Mouse (Mus musculus): ENCODE data around the gene Atp6v1g3. TPM values are rescaled to one million over a fixed set of nuclear protein-coding genes. Genes with fewer than 3 reads are reported as not detected.
A peak's percentile ranks its signal among the peaks of the same experiment; 100 is the strongest.

The Atp6v1g3 gene
- total and polyA plus RNA-seq, 2 experiments from 2014 or later: not detected

- no peaks in the 10 kb centered on the region for H3K9me3 ChIP-seq (ENCODE audit: low read length)
- H3K4me2 ChIP-seq (ENCODE audit: low read depth): no peak overlapping the region
- no peaks in the 10 kb centered on the region for H3K4me1 ChIP-seq (ENCODE audit: insufficient read depth)
- DNase-seq (no peak), ATAC-seq (no peak)
- 87% methylated on average over 2 of the region's 2 CpGs for WGBS
- H3K9ac ChIP-seq: no peak overlapping the region
- H3K36me3 ChIP-seq (ENCODE audit: insufficient read depth): no peaks in the 10 kb centered on the region
- no peaks in the 10 kb centered on the region for H3K27me3 ChIP-seq (ENCODE audit: insufficient read depth, low read length)
- no peak overlapping the region for H3K27ac ChIP-seq (ENCODE audit: low read depth, low read length)
- no peak for TF ChIP-seq CTCF (IDR thresholded peaks at IDR 0.05; ENCODE audit: low read depth)
- no peak overlapping the region for H3K4me3 ChIP-seq (ENCODE audit: low read depth, low read length)
Measured at GRCm38 (mm10) chr1:138302756-138303155, 29.2 kb downstream of the Atp6v1g3 start.

- no peaks in the 10 kb centered on the region for H3K4me1 ChIP-seq (ENCODE audit: insufficient read depth)
- ATAC-seq (no peak), DNase-seq (no peak)
- H3K9ac ChIP-seq: no peak overlapping the region
- no peaks in the 10 kb centered on the region for H3K36me3 ChIP-seq (ENCODE audit: insufficient read depth)
- 83% methylated on average over 1 of the region's 1 CpGs for WGBS
- H3K4me2 ChIP-seq (ENCODE audit: low read depth): no peak overlapping the region
- H3K9me3 ChIP-seq (ENCODE audit: low read length): no peaks in the 10 kb centered on the region
- no peaks in the 10 kb centered on the region for H3K27me3 ChIP-seq (ENCODE audit: insufficient read depth, low read length)
- no peak overlapping the region for H3K27ac ChIP-seq (ENCODE audit: low read depth, low read length)
- no peak for TF ChIP-seq CTCF (IDR thresholded peaks at IDR 0.05; ENCODE audit: low read depth)
- H3K4me3 ChIP-seq (ENCODE audit: low read depth, low read length): no peak overlapping the region
Measured at GRCm38 (mm10) chr1:138303296-138303695, 29.8 kb downstream of the Atp6v1g3 start.

DNA sequence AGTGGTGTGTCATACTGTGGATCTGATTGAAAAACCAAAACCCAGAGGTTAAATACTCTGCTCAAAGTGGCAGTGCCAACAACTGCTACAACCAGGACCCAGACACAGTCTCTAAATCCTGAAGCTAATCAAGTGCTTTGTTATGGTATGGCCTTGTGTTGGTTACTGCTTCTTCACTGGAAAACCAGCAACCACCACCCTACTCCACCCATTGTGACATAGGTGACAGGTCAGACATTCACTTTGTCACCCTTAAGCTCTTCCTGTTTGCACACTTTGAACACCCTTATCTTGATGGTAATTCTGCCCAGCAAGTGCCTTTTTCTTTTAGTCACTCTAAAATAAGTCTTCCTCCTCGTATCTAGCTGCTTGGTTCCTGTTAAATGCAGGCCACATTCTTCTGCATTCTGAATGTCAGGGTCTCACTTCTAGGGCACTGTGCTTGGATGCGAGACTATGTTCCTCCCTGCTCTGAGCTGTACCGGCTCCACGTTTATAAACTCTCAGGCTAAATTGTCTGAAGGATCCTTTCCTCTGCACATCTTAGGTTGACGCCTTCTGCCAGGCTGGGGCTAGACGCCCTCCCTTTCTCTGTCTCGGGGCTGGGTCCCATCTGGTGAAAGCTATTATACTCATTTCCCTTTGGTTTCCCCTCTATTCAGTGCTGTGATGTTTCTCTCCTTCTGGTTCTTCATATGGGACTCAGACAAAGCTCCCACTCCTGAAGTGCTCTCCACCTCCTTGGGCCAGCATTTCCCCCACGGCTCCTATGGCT, 30.8 kb downstream of the Atp6v1g3 start:
- H3K9me3 ChIP-seq (ENCODE audit: low read length): no peaks in the 10 kb centered on the region
- H3K4me2 ChIP-seq (ENCODE audit: low read depth): no peak overlapping the region
- H3K4me3 ChIP-seq (ENCODE audit: low read depth, low read length): no peak overlapping the region
- 57% methylated on average over 8 of the region's 8 CpGs for WGBS
- H3K27ac ChIP-seq (ENCODE audit: low read depth, low read length): no peak overlapping the region
- DNase-seq: no peak
- no peaks in the 10 kb centered on the region for H3K4me1 ChIP-seq (ENCODE audit: insufficient read depth)
- no peak for TF ChIP-seq CTCF (IDR thresholded peaks at IDR 0.05; ENCODE audit: low read depth)
- no peaks in the 10 kb centered on the region for H3K27me3 ChIP-seq (ENCODE audit: insufficient read depth, low read length)
- H3K36me3 ChIP-seq (ENCODE audit: insufficient read depth): no peaks in the 10 kb centered on the region
- H3K9ac ChIP-seq: no peak overlapping the region
- ATAC-seq: peak; percentile 61

DNA sequence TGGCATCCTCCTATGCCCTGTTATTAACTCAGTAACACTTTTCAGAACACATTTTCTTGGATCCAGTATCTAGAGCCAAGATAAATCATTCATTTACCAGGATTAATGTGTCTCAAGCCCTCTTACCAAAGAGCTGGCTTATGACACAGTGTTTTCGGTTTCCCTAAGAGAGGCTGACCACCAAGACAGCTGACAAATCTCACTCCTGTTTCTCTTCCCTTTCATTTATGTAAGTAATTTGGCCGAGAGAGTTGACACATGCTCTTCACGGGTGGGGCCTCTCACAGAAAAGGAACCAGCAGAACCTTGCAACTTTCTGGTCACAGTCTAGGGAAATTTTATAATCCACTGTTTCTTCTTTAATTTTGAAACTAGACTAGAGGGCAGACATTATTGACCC, 49.1 kb downstream of the Atp6v1g3 start:
- H3K9ac ChIP-seq: no peak overlapping the region
- H3K27me3 ChIP-seq (ENCODE audit: insufficient read depth, low read length): no peaks in the 10 kb centered on the region
- WGBS: 82% methylated on average over 3 of the region's 3 CpGs
- no peak for DNase-seq
- TF ChIP-seq CTCF (IDR thresholded peaks at IDR 0.05; ENCODE audit: low read depth): no peak
- no peaks in the 10 kb centered on the region for H3K9me3 ChIP-seq (ENCODE audit: low read length)
- no peaks in the 10 kb centered on the region for H3K4me1 ChIP-seq (ENCODE audit: insufficient read depth)
- ATAC-seq: no peak
- no peak overlapping the region for H3K4me2 ChIP-seq (ENCODE audit: low read depth)
- no peak overlapping the region for H3K27ac ChIP-seq (ENCODE audit: low read depth, low read length)
- H3K36me3 ChIP-seq (ENCODE audit: insufficient read depth): no peaks in the 10 kb centered on the region
- no peak overlapping the region for H3K4me3 ChIP-seq (ENCODE audit: low read depth, low read length)

DNA sequence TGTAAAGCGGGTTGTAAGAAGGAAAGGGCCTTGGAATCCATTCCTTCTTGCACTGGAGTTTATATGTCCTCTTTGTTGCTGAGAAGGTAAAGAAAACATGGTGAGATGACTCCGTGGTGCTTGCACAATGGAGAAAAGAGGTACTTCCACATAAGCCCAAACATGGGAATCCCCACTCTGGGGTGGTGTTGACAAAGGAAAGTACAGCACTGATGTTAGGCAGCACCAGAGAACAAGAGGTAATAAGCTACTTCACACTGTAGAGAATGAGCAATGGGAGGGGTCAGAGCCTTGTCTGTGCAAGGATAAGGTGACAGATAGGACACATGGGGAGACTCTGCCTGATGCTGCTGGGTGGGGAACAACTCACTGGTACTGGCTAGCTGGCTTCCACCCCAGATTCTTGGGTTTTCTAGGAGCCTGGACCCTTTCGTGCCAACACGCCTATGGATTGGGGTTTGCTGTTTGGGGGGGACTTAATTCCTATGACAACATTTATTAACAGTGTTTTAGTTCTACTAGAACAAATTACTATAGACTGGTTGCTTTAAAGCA, 49.6 kb downstream of the Atp6v1g3 start:
- Histone ChIP-seq H3K4me2 (ENCODE audit: low read depth) (no peak overlapping the region), H3K4me3 (ENCODE audit: low read depth, low read length) (no peak overlapping the region), H3K9me3 (ENCODE audit: low read length) (no peaks in the 10 kb centered on the region), H3K4me1 (ENCODE audit: insufficient read depth) (no peaks in the 10 kb centered on the region), H3K27ac (ENCODE audit: low read depth, low read length) (no peak overlapping the region), H3K36me3 (ENCODE audit: insufficient read depth) (no peaks in the 10 kb centered on the region), H3K9ac (no peak overlapping the region), H3K27me3 (ENCODE audit: insufficient read depth, low read length) (no peaks in the 10 kb centered on the region)
- ATAC-seq: no peak
- DNase-seq: no peak
- TF ChIP-seq CTCF (IDR thresholded peaks at IDR 0.05; ENCODE audit: low read depth): no peak
- WGBS: 91% methylated on average over 4 of the region's 4 CpGs

DNA sequence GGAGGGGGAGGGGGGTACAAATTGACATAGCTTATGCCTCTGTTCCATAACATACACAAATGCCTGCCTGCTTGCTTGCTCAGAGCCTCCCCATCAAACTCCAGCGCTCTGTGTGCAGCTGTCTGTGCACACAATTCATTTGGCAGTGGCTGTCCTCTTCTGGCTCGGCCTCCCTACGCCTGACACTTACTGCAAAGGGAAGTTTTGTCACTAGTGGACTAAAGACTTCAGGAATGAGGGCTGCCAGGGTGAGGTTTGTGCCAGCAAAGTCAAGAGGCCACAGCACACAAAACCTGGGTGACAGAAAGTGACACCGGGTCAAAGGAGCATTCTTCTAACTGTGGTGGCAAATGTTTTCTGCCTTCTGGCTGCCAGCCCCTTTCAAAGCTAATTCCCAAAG, 52.6 kb downstream of the Atp6v1g3 start:
- ATAC-seq: peak; percentile 52; the same call in 1 of the 2 replicates
- Histone ChIP-seq H3K27me3 (ENCODE audit: insufficient read depth, low read length) (no peaks in the 10 kb centered on the region), H3K36me3 (ENCODE audit: insufficient read depth) (no peaks in the 10 kb centered on the region), H3K9me3 (ENCODE audit: low read length) (no peaks in the 10 kb centered on the region), H3K4me1 (ENCODE audit: insufficient read depth) (no peaks in the 10 kb centered on the region), H3K4me3 (ENCODE audit: low read depth, low read length) (no peak overlapping the region), H3K4me2 (ENCODE audit: low read depth) (no peak overlapping the region), H3K9ac (no peak overlapping the region), H3K27ac (ENCODE audit: low read depth, low read length) (no peak overlapping the region)
- 24% methylated on average over 4 of the region's 4 CpGs for WGBS
- DNase-seq: no peak
- TF ChIP-seq CTCF (IDR thresholded peaks at IDR 0.05; ENCODE audit: low read depth): no peak

GRCm38 (mm10) chr1:138326566-138326965, 53.0 kb downstream of the Atp6v1g3 start:
- Histone ChIP-seq H3K9me3 (ENCODE audit: low read length) (no peaks in the 10 kb centered on the region), H3K36me3 (ENCODE audit: insufficient read depth) (no peaks in the 10 kb centered on the region), H3K27me3 (ENCODE audit: insufficient read depth, low read length) (no peaks in the 10 kb centered on the region), H3K9ac (no peak overlapping the region), H3K4me3 (ENCODE audit: low read depth, low read length) (no peak overlapping the region), H3K27ac (ENCODE audit: low read depth, low read length) (no peak overlapping the region), H3K4me1 (ENCODE audit: insufficient read depth) (no peaks in the 10 kb centered on the region), H3K4me2 (ENCODE audit: low read depth) (no peak overlapping the region)
- WGBS: 16% methylated on average over 2 of the region's 2 CpGs
- TF ChIP-seq CTCF (IDR thresholded peaks at IDR 0.05; ENCODE audit: low read depth): no peak
- DNase-seq (no peak), ATAC-seq (no peak)

Measured in forebrain, postnatal 0 days (tissue).